Mouse (Mus musculus) cerebellum, adult 2 months (tissue): ENCODE data around the gene Cdk6. TPM values are rescaled to one million over a fixed set of nuclear protein-coding genes. Genes with fewer than 3 reads are reported as not detected.
A peak's percentile ranks its signal among the peaks of the same experiment; 100 is the strongest.
"Not testable (repeated sequence)": the region's sequence is repeated elsewhere in the genome, so short reads cannot be mapped to it uniquely, and the experiment has no call there.

Source experiments
- DNase-seq, 2 experiments: peaks; one replicate each; pipeline ENCODE4 v3.0.0; 2021
- H3K27ac ChIP-seq: fragments of 200-500 bp; 2 replicates; pipeline ENCODE4 v1.5.1; 2012; ENCODE audit warnings: low read length, control low read depth, inconsistent platforms; ENCODE audit not compliant: insufficient read depth
- H3K27me3 ChIP-seq: fragments of 200-500 bp; 2 replicates; pipeline ENCODE4 v1.6.1; 2012; ENCODE audit warnings: inconsistent platforms, mild to moderate bottlenecking, low read length, moderate library complexity; ENCODE audit not compliant: control insufficient read depth, insufficient read depth
- H3K4me1 ChIP-seq: fragments of 200-500 bp; 2 replicates; pipeline ENCODE4 v1.6.1; 2011; ENCODE audit warnings: low read length; ENCODE audit not compliant: control insufficient read depth, insufficient read depth
- H3K4me3 ChIP-seq: fragments of 200-500 bp; replicated peaks from 2 replicates; pipeline ENCODE3; 2011; ENCODE audit warnings: mild to moderate bottlenecking, low read depth, low read length, control low read depth; ENCODE audit not compliant: insufficient read depth
- CTCF ChIP-seq: fragments of 200-500 bp; IDR thresholded peaks from 2 replicates; pipeline ENCODE4 v1.5.1; 2011; ENCODE audit warnings: low read depth, mild to moderate bottlenecking, control low read depth, low read length, moderate library complexity, borderline replicate concordance; ENCODE audit not compliant: insufficient read depth
- POLR2A ChIP-seq: fragments of 200-500 bp; IDR thresholded peaks from 2 replicates; pipeline ENCODE4 v1.6.1; 2011; ENCODE audit warnings: low read length, control low read depth, borderline replicate concordance; ENCODE audit not compliant: insufficient read depth
- WGBS: fragments of 180-500 bp; shearing (Covaris S2); methylation state at CpG from one replicate; pipeline ENCODE4 v1.1.7; 2018; 5-methylcytosine and 5-hydroxymethylcytosine counted together
- polyA plus RNA-seq: library from polyadenylated mRNA; depleted of rRNA; stranded (reverse); fragments of >200 nt; gene quantifications from 2 replicates; pipeline ENCODE4 v1.2.3, GENCODE M21; 2012

Gene Cdk6
- polyA plus RNA-seq, 1 experiment, result 0.39 TPM

DNA sequence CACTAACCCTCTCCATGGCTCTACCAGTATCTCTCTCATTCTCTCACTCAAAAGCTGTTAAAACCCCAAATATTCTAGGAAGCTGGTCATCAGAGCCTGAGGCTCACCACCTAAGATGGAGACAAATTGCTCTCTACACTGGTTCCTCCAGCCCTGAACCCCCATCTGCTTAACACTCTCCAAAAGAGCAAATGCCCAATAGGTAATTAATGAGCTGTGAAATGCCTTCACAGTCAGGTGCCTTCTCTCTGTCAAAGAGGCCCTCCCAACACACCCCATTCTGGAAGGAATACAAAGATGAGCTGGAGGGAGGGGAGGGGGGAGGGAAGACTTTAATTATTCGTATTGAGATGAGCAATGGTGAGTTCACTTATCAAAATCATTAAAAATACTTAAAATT is 21.1 kb upstream of the Cdk6 start:
- no peak for DNase-seq
- 20% methylated on average over 1 of the region's 1 CpGs for WGBS
- no peaks in the 10 kb centered on the region for H3K4me1 ChIP-seq
- TF ChIP-seq CTCF (no peak), POLR2A (no peak)
- H3K27me3 ChIP-seq, result no peaks in the 10 kb centered on the region
- H3K4me3 ChIP-seq, result no peak overlapping the region
- no peak overlapping the region for H3K27ac ChIP-seq

DNA sequence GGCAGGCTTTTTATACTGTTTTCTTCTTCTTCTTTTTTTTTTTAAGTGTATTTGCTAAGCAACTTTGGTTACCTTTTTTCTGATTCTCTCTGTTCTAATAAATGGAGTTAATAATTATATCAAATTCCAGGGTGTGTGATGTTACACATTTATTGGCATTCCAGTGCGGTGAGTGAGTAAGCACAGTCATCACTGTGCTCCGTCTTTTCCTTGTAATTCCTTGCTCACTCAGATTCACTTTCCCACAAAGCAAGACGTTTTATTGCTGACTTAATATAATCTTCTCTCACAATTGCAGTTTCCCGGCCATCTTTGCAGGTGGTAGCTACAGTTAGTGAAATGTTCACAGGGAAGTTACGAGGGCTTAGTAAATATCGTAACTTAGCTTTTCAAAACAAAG is 19.2 kb upstream of the Cdk6 start:
- no peaks in the 10 kb centered on the region for H3K27me3 ChIP-seq
- whole genome bisulfite sequencing, result 88% methylated on average over 6 of the region's 6 CpGs

DNA sequence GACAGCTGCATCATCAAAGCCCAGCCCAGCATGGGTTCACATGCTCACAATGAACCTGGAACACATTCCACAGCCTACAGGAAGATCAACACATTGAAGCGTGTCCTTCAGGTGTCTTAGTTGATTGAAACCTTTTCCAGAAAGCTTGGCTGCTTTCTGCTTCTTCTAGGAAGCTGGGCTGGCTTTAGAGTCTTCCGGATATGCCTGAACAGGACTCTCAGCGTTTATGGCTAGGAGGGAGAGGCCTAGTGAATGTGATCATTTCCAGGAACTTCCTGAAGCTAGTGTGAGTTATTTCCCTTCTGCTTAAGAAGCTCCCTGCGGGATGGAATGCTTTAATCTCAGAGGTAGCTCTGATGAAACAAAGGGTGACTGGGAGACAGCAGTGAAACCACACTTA is 17.2 kb upstream of the Cdk6 start:
- Histone ChIP-seq H3K27me3 (no peaks in the 10 kb centered on the region), H3K27ac (no peak overlapping the region), H3K4me1 (no peaks in the 10 kb centered on the region), H3K4me3 (no peak overlapping the region)
- TF ChIP-seq POLR2A (no peak), CTCF (no peak)
- WGBS, result 74% methylated on average over 4 of the region's 4 CpGs
- DNase-seq, result no peak

More for the DNA sequence above, 19.2 kb upstream of the Cdk6 start:
- DNase-seq, result no peak
- TF ChIP-seq CTCF, result no peak
- TF ChIP-seq POLR2A, result no peak
- no peak overlapping the region for H3K4me3 ChIP-seq
- no peaks in the 10 kb centered on the region for H3K4me1 ChIP-seq
- H3K27ac ChIP-seq, result no peak overlapping the region

DNA sequence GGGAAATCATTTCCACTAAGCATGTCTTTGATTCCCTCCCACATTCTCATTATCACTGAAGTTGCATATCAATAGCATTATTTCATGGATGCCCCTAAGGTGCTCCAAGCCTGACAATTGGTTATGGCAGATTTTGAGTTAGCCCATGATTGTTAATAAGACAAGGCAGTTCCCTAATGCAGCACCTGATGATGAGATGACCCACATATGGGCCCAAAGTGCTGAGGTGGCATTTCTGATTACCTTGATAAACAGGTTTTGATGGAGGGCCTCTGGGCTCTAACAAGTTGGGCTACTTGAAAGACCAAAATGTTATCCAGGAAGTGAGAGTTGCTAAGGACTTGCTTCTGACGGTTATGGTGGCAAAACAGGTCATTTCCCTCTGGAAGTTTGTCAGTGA is 11.9 kb upstream of the Cdk6 start:
- Histone ChIP-seq H3K27me3 (no peaks in the 10 kb centered on the region), H3K4me3 (no peak overlapping the region), H3K4me1 (no peaks in the 10 kb centered on the region), H3K27ac (no peak overlapping the region)
- 93% methylated on average over 1 of the region's 1 CpGs for WGBS
- DNase-seq, result no peak
- TF ChIP-seq POLR2A, result no peak
- TF ChIP-seq CTCF, result no peak

DNA sequence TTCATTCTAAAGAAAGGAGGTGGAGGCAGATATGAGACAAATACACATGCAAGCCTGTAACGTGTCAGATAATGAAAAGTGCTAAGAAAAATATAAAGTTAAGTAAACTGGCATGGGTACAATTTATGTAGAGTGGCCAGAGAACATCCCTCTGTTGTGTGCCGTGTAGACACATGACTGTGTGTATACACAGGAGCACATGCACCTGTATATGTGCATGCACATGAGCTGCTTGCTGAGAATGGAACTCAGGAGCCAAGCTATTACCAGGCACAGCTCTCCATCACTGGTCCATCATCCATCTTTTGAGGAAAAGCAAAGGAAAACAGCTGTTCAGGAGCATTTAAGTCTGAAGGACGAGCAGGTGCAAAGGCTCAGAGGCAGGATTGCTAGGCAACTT is 10.4 kb upstream of the Cdk6 start:
- no peaks in the 10 kb centered on the region for H3K27me3 ChIP-seq
- 64% methylated on average over 3 of the region's 3 CpGs for WGBS
- TF ChIP-seq POLR2A (no peak), CTCF (no peak)
- no peaks in the 10 kb centered on the region for H3K4me1 ChIP-seq
- DNase-seq, result no peak
- no peak overlapping the region for H3K4me3 ChIP-seq
- no peak overlapping the region for H3K27ac ChIP-seq

DNA sequence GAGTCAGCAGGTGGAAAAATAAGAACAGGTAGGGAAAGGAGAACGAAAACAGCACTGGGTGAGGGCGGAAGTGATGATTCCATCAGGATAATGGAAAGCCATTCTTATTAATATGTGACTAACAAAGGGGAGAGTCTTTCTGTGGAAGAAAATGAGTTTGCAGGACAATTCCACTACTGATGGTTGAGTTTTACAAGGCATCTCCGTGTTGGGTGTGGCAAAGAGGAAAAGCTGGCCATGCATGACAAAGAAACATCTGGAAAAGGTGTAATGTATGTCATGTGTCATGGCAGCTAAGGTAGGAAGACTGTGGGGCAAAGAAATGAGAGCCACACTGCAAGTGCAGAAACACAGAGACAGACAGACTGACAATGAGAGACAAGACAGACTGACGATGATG is 8.3 kb upstream of the Cdk6 start:
- 84% methylated on average over 4 of the region's 4 CpGs for WGBS
- H3K4me3 ChIP-seq, DNase-seq, H3K27me3 ChIP-seq, H3K27ac ChIP-seq, H3K4me1 ChIP-seq: not testable (repeated sequence)

DNA sequence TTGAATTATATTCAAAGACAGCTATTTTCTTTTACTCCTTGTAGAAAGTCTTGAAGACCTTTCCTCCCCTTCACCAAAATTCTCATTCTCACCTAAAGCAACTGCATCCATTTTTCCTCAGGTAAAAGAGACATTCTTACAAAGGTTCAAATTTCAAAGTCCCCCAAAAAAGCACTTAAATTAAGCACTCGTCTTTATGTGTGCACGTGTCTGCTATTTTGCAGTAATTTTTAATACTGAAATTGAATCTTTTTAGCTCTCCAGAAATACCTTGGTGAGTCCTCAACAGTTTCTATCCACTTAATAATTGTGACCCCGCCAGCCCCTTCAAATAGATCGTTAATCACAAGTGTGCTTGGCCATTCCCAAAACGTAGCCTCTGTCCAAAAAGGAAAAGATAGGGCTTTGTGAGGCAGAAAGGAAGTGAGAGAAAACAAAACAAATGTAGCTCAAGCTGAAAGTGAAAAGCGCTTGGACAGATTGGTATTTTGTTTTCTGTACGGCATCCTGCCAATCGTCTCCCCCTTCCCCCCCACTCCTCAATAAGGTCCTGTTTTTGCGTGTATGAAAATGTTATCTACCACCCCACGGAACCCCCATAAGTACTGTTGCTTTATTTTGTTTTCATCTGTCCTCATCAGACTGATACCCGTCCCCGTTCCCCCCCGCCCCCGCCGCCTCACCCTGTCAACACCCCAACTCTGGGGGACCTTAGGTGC is 786 bp upstream of the Cdk6 start:
- H3K27ac ChIP-seq, H3K27me3 ChIP-seq, H3K4me3 ChIP-seq, H3K4me1 ChIP-seq: not testable (repeated sequence)
- peak in 1 of 2 experiments; percentile 1 for DNase-seq
- WGBS, result 14% methylated on average over 15 of the region's 15 CpGs

DNA sequence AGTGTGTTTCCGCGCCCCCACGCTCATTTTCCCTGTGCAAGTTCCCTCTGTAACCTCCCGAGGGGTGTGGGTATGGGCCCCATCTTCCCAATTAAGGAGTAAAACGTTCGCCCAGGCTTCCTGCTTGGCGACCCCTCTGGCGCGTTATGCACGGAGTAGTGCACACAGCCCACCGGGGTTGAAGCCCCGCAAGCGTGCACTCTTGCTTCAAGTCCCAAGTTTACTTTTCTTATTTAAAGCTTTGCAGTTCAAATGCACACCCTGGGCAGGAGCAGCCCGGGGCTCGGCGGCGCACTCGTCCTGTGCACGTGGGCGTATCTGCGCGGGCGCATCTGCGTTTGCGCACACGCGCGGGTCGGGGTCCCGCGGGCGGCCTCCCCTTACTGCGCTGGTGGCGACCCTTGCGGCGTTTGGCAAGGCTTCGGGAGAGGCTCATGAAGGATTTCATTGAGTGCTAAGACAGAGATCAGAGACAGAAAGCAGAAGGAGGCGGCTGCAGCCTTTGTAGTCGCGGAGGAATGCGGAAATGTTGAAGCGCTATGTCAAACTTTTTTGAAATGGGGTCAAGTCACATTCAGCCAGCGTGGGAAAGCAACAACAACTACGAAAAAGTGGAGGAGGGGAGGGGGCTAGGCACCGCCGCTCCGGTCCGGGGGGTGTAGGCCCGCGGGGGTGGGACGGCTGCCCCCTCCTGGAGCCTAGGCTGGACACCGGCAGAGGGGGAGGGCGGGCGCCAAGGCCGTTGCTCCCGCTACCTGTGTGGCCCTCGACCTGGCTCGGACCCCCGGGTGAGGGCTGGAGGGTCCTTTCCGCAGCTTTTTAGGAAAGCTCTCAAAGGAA is 866 bp downstream of the Cdk6 start:
- DNase-seq, result peak; percentile 8 to 19
- no peak overlapping the region for H3K27ac ChIP-seq
- no peak for TF ChIP-seq CTCF
- no peak for TF ChIP-seq POLR2A
- peak overlapping the region; percentile 52 for H3K4me3 ChIP-seq
- no peaks in the 10 kb centered on the region for H3K4me1 ChIP-seq
- H3K27me3 ChIP-seq, result peaks cover 6% of the 10 kb centered on the region; the same call in 1 of the 2 replicates
- WGBS, result under 1% methylated on average over 60 of the region's 60 CpGs
